Mouse (Mus musculus): ENCODE measurements around the gene Muc15.

DNA sequence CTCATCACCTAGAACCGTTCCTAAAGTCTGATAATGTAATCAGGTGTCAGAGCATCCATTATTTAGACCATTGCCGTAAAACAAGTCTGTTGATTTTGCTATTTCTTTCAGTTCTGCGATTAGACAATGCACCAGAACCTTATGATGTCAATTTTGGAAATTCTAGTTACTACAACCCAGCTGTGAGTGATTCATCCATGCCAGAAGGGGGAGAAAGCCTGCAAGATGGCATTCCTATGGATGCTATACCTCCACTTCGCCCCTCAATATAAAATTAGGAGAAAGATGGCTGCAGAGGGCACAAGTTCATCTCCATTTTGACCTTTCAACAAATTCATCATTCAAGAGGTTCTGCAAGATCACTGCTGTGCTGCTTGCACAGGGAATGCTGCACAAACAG lies 16.1 kb downstream of the Muc15 start:
- TF ChIP-seq CTCF (IDR thresholded peaks at IDR 0.05; ENCODE audit: low read depth) (no peak), EP300 (IDR thresholded peaks at IDR 0.05; ENCODE audit: low read depth) (no peak)
